In genomic region chr13:75839719-75840481, GRCm38 (mm10) we compare ENCODE assay signal across 7 mouse cellular contexts. TPM values are rescaled to one million over a fixed set of nuclear protein-coding genes. Genes with fewer than 3 reads are reported as not detected.
DNase-seq lines count a peak whose midpoint lies in the region; ATAC-seq and TF ChIP-seq lines count a peak whose summit lies in the region.

Gene Glrx (plus strand): TSS chr13:75839868.

- DNase-seq in adrenal gland, postnatal 14 days: peak; percentile 78
- peak; percentile 75 for DNase-seq in embryonic facial prominence, embryonic 11.5 days (ENCODE audit: low spot score)
- peak; percentile 84 for DNase-seq in left cerebral cortex, postnatal 36 days (ENCODE audit: low spot score in 2 of 2)
- peak; percentile 66 for DNase-seq in midbrain, embryonic 10.5 days (ENCODE audit: low spot score)
- DNase-seq in right cerebral cortex, postnatal 4 days: peak; percentile 55

- no peaks in the 10 kb centered on the region for H3K9me3 ChIP-seq in embryonic facial prominence, embryonic 11.5 days (replicated peaks; ENCODE audit: control insufficient read depth, low read length)
- no peaks in the 10 kb centered on the region for H3K9me3 ChIP-seq in intestine, postnatal 0 days (ENCODE audit: control insufficient read depth)
- H3K9me3 ChIP-seq in midbrain, embryonic 10.5 days (replicated peaks): no peaks in the 10 kb centered on the region

- peak within 1 kb of the TSS; percentile 41 for H3K4me3 ChIP-seq in embryonic facial prominence, embryonic 11.5 days (ENCODE audit: low read depth, low read length)
- H3K4me3 ChIP-seq in intestine, postnatal 0 days (ENCODE audit: low read depth, low read length): peak within 1 kb of the TSS; percentile 60
- peak within 1 kb of the TSS; percentile 62 for H3K4me3 ChIP-seq in midbrain, embryonic 10.5 days

- no peak for TF ChIP-seq CTCF in intestine, postnatal 0 days (IDR thresholded peaks at IDR 0.05; ENCODE audit: low read depth)

- H3K36me3 ChIP-seq in embryonic facial prominence, embryonic 11.5 days (replicated peaks; ENCODE audit: control insufficient read depth, insufficient read depth, low read depth, low read length): no peaks in the 10 kb centered on the region
- no peaks in the 10 kb centered on the region for H3K36me3 ChIP-seq in intestine, postnatal 0 days (ENCODE audit: control insufficient read depth, insufficient read depth)
- no peaks in the 10 kb centered on the region for H3K36me3 ChIP-seq in midbrain, embryonic 10.5 days

- intact Hi-C loops in left cerebral cortex, postnatal 36 days (cut with DNase I): loop anchor here (1.0 to 5.0 kb wide), 2 partner anchors 37 to 178 kb away; partner anchors contain the start of gene Rfesd

- 1% methylated on average over 12 of the region's 12 CpGs for WGBS in embryonic facial prominence, embryonic 11.5 days
- WGBS in intestine, postnatal 0 days: under 1% methylated on average over 12 of the region's 12 CpGs
- WGBS in midbrain, embryonic 10.5 days: under 1% methylated on average over 12 of the region's 12 CpGs

- peaks cover 2% of the 10 kb centered on the region; the same call in 1 of the 2 replicates for H3K4me1 ChIP-seq in embryonic facial prominence, embryonic 11.5 days (ENCODE audit: control insufficient read depth, insufficient read depth, low read length)
- H3K4me1 ChIP-seq in intestine, postnatal 0 days (replicated peaks; ENCODE audit: control insufficient read depth, insufficient read depth, low read length): peaks cover 9% of the 10 kb centered on the region
- H3K4me1 ChIP-seq in midbrain, embryonic 10.5 days: peaks cover 56% of the 10 kb centered on the region

- peak; percentile 83 for ATAC-seq in embryonic facial prominence, embryonic 11.5 days (replicated peaks; ENCODE audit: insufficient number of reproducible peaks, low FRiP score, low TSS enrichment, low read depth)
- ATAC-seq in granulocyte monocyte progenitor cell, adult 5-6 weeks (replicated peaks; ENCODE audit: poor library complexity, severe bottlenecking): peak; percentile 85
- peak; percentile 52 for ATAC-seq in intestine, postnatal 0 days

- no peaks in the 10 kb centered on the region for H3K27me3 ChIP-seq in embryonic facial prominence, embryonic 11.5 days (ENCODE audit: control insufficient read depth, insufficient read depth, low read length)
- no peaks in the 10 kb centered on the region for H3K27me3 ChIP-seq in intestine, postnatal 0 days (replicated peaks; ENCODE audit: control insufficient read depth, insufficient read depth, low read length)
- no peaks in the 10 kb centered on the region for H3K27me3 ChIP-seq in midbrain, embryonic 10.5 days (ENCODE audit: low read depth, poor library complexity, severe bottlenecking)

- peak within 1 kb of the TSS; percentile 49 for H3K4me2 ChIP-seq in embryonic facial prominence, embryonic 11.5 days (ENCODE audit: low read depth, low read length)
- H3K4me2 ChIP-seq in intestine, postnatal 0 days (replicated peaks; ENCODE audit: low read depth): peak within 1 kb of the TSS; percentile 66

- peak within 1 kb of the TSS; percentile 47 for H3K9ac ChIP-seq in embryonic facial prominence, embryonic 11.5 days (replicated peaks; ENCODE audit: low read length)
- H3K9ac ChIP-seq in intestine, postnatal 0 days (ENCODE audit: low read depth, low read length): peak within 1 kb of the TSS; percentile 58

- H3K27ac ChIP-seq in embryonic facial prominence, embryonic 11.5 days (replicated peaks; ENCODE audit: low read depth, low read length): no peak within 1 kb of the TSS
- peak within 1 kb of the TSS; percentile 79 for H3K27ac ChIP-seq in intestine, postnatal 0 days (ENCODE audit: low read depth, low read length)
- peak within 1 kb of the TSS; percentile 81 for H3K27ac ChIP-seq in midbrain, embryonic 10.5 days (replicated peaks)

RNA-seq across cellular contexts. Expression of gene Glrx, which starts in this region (rescaled TPM):
- total RNA-seq in adrenal gland, postnatal 14 days (2021): 27.9 and 28.8 TPM in 2 replicates
- polyA plus RNA-seq in embryonic facial prominence, embryonic 11.5 days (2014; fragmentation: Nextera tagmentation; extraction: Ambion mirVana): 34.0 TPM in 2 replicates
- 143 and 158 TPM in 2 replicates for total RNA-seq in granulocyte monocyte progenitor cell, adult 5-6 weeks (2014; fragmentation: Nextera tagmentation)
- 130 and 142 TPM in 2 replicates for total RNA-seq in granulocyte monocyte progenitor cell, adult 5-6 weeks (2017)
- polyA plus RNA-seq in intestine, postnatal 0 days (2015; fragmentation: Nextera tagmentation; extraction: Ambion mirVana): 609 and 611 TPM in 2 replicates
- total RNA-seq in left cerebral cortex, postnatal 36 days (2021): 10 to 100 TPM; 54.1 to 54.9 TPM
- polyA plus RNA-seq in midbrain, embryonic 10.5 days (2016; fragmentation: Nextera tagmentation; extraction: Ambion mirVana): 32.7 and 33.9 TPM in 2 replicates

Comparison
In these comparisons a context has a peak if more than half of its experiments do, and no peak if none do; other contexts are left out.
1. RNA of gene Glrx (polyA plus RNA-seq): 609 to 611 TPM in intestine, postnatal 0 days; 34.0 TPM in embryonic facial prominence, embryonic 11.5 days and 32.7 to 33.9 TPM in midbrain, embryonic 10.5 days; every median in the first group is over 10 times any median in the second.
2. Peak in every context shown above with its lines, with median percentiles within 50 percentile points of each other: DNase-seq, ATAC-seq and H3K4me3 ChIP-seq.